Mouse (Mus musculus) embryonic facial prominence, embryonic 14.5 days (tissue): ENCODE data around the gene Hsf2bp. TPM values are rescaled to one million over a fixed set of nuclear protein-coding genes. Genes with fewer than 3 reads are reported as not detected.

Experiments used
- ATAC-seq: fragments of 200-750 bp; cut with Nextera tagmentation; 2 replicates; pipeline ENCODE4 v1.8.0; 2017; ENCODE audit warnings: low read depth, moderate number of reproducible peaks, moderate TSS enrichment
- DNase-seq: peaks from one replicate; pipeline ENCODE4 v3.0.0-alpha.2; 2015; ENCODE audit warnings: low spot score
- H3K27ac ChIP-seq: fragments of 300-500 bp; sonication (generic); replicated peaks from 2 replicates; pipeline ENCODE4 v1.5.1; 2014; ENCODE audit warnings: low read depth, mild to moderate bottlenecking, low read length, moderate library complexity
- H3K27me3 ChIP-seq: fragments of 300-500 bp; sonication (generic); replicated peaks from 2 replicates; pipeline ENCODE4 v1.6.1; 2014; ENCODE audit warnings: low read length; ENCODE audit not compliant: control insufficient read depth, insufficient read depth
- H3K36me3 ChIP-seq: fragments of 300-500 bp; sonication (generic); 2 replicates; pipeline ENCODE4 v1.6.1; 2014; ENCODE audit warnings: low read length, mixed read lengths; ENCODE audit not compliant: control insufficient read depth, insufficient read depth
- H3K4me1 ChIP-seq: fragments of 300-500 bp; sonication (generic); 2 replicates; pipeline ENCODE4 v1.6.1; 2014; ENCODE audit warnings: antibody characterized with exemption, low read length; ENCODE audit not compliant: control insufficient read depth, insufficient read depth
- H3K4me2 ChIP-seq: fragments of 300-500 bp; sonication (generic); 2 replicates; pipeline ENCODE4 v1.6.1; 2014; ENCODE audit warnings: low read depth, mild to moderate bottlenecking, low read length, moderate library complexity, mixed read lengths
- H3K4me3 ChIP-seq: fragments of 300-500 bp; sonication (generic); 2 replicates; pipeline ENCODE4 v1.5.1; 2014; ENCODE audit warnings: low read depth, mild to moderate bottlenecking, low read length
- H3K9ac ChIP-seq: fragments of 300-500 bp; sonication (generic); 2 replicates; pipeline ENCODE4 v1.6.1; 2014; ENCODE audit warnings: low read depth, mild to moderate bottlenecking, low read length, moderate library complexity, mixed read lengths
- H3K9me3 ChIP-seq: fragments of 300-500 bp; sonication (generic); 2 replicates; pipeline ENCODE4 v1.6.1; 2016; ENCODE audit warnings: low read length; ENCODE audit not compliant: control insufficient read depth
- WGBS: fragments of 180-500 bp; shearing (Covaris S2); extraction: QIAGEN DNeasy Blood & Tissue Kit; methylation state at CpG from one replicate; pipeline ENCODE4 v1.1.7; 2014; 5-methylcytosine and 5-hydroxymethylcytosine counted together
- polyA plus RNA-seq: library from polyadenylated mRNA; unstranded; fragments of >200 nt; fragmentation: Nextera tagmentation; extraction: Ambion mirVana; gene quantifications from 2 replicates; pipeline ENCODE4 v1.2.1, GENCODE M21; 2014

The Hsf2bp gene
- polyA plus RNA-seq, 1 experiment from 2014 or later: 1.2 TPM

- Histone ChIP-seq H3K4me1 (peaks cover 16% of the 10 kb centered on the region), H3K27ac (no peak overlapping the region), H3K4me2 (no peak overlapping the region), H3K9me3 (no peaks in the 10 kb centered on the region), H3K36me3 (no peaks in the 10 kb centered on the region), H3K9ac (no peak overlapping the region), H3K4me3 (no peak overlapping the region), H3K27me3 (no peaks in the 10 kb centered on the region)
- DNase-seq: no peak
- WGBS: 82% methylated on average over 1 of the region's 1 CpGs
- ATAC-seq: no peak
These were observed 49.2 kb downstream of the Hsf2bp start for GRCm38 (mm10) chr17:31986915-31987314.

DNA sequence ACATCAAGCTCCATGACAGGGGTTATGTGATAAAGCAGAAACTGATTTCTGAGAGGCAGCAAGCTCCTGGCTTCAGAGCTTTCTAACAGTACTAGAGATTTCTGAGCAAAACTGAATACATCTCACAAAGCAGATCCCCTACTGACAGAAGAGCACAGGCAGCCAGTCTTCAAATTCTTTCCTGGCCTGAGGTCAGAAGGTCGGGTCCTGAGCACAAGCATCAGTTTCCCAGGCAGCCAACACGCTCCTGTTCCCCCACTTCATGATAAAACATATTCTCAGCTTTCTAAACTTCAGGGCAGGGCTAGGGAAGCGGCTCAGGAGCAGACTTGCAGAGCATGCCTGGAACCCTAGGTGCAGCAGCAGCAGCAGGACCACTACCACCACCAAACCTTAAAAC, 52.7 kb downstream of the Hsf2bp start:
- no peak for ATAC-seq
- no peaks in the 10 kb centered on the region for H3K9me3 ChIP-seq
- DNase-seq: no peak
- H3K4me2 ChIP-seq: no peak overlapping the region
- H3K27me3 ChIP-seq: no peaks in the 10 kb centered on the region
- H3K27ac ChIP-seq: peak overlapping the region; percentile 64
- H3K4me3 ChIP-seq: no peak overlapping the region
- 33% methylated on average over 3 of the region's 3 CpGs for WGBS
- H3K36me3 ChIP-seq: no peaks in the 10 kb centered on the region
- no peak overlapping the region for H3K9ac ChIP-seq
- peaks cover 24% of the 10 kb centered on the region for H3K4me1 ChIP-seq

- H3K9ac ChIP-seq: no peak overlapping the region
- no peak overlapping the region for H3K4me3 ChIP-seq
- H3K36me3 ChIP-seq: no peaks in the 10 kb centered on the region
- no peaks in the 10 kb centered on the region for H3K27me3 ChIP-seq
- no peak overlapping the region for H3K4me2 ChIP-seq
- ATAC-seq (peak; percentile 41; the same call in 1 of the 2 replicates), DNase-seq (peak; percentile 87)
- H3K9me3 ChIP-seq: no peaks in the 10 kb centered on the region
- peak overlapping the region; percentile 64 for H3K27ac ChIP-seq
- WGBS: 60% methylated on average over 11 of the region's 11 CpGs
- peaks cover 24% of the 10 kb centered on the region for H3K4me1 ChIP-seq
These were observed 53.6 kb downstream of the Hsf2bp start for GRCm38 (mm10) chr17:31982326-31983190.

GRCm38 (mm10) chr17:31979888-31980287, 56.3 kb downstream of the Hsf2bp start:
- DNase-seq: peak; percentile 79
- peak; percentile 60; the same call in 1 of the 2 replicates for ATAC-seq
- peak overlapping the region; percentile 28; the same call in 1 of the 2 replicates for H3K27ac ChIP-seq

GRCm38 (mm10) chr17:31977131-31977530, 59.0 kb downstream of the Hsf2bp start:
- H3K4me3 ChIP-seq: no peak overlapping the region
- H3K9ac ChIP-seq: no peak overlapping the region
- H3K36me3 ChIP-seq: no peaks in the 10 kb centered on the region
- DNase-seq (no peak), ATAC-seq (no peak)
- H3K4me2 ChIP-seq: no peak overlapping the region
- H3K4me1 ChIP-seq: peaks cover 12% of the 10 kb centered on the region; the same call in 1 of the 2 replicates
- no peaks in the 10 kb centered on the region for H3K9me3 ChIP-seq
- no peaks in the 10 kb centered on the region for H3K27me3 ChIP-seq
- no peak overlapping the region for H3K27ac ChIP-seq

More at GRCm38 (mm10) chr17:31979888-31980287, 56.3 kb downstream of the Hsf2bp start:
- WGBS: 43% methylated on average over 4 of the region's 4 CpGs
- H3K9ac ChIP-seq: no peak overlapping the region
- H3K9me3 ChIP-seq: no peaks in the 10 kb centered on the region
- peaks cover 20% of the 10 kb centered on the region for H3K4me1 ChIP-seq
- H3K27me3 ChIP-seq: no peaks in the 10 kb centered on the region
- H3K4me2 ChIP-seq: no peak overlapping the region
- H3K36me3 ChIP-seq: no peaks in the 10 kb centered on the region
- H3K4me3 ChIP-seq: no peak overlapping the region

DNA sequence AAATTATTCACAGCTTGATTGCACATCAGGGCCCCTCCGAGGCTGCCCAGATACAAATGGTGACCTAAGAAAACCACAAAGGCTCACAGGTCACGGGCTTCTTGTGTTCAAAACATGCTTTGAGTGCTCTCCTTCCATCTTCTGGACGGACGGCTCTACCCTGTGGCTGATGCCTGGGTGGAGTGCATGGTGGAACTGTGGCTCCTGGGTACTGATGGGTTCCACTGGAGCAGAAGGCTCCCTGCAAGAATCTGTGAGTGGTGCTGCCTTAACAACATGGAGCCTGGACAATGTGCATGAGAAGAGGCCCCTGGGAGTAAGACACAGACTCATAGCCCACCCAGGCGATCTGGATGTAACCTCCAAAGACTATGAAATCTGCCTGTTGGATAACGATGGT, 59.6 kb downstream of the Hsf2bp start:
- Histone ChIP-seq H3K4me3 (no peak overlapping the region), H3K9me3 (no peaks in the 10 kb centered on the region), H3K9ac (no peak overlapping the region), H3K4me1 (peaks cover 8% of the 10 kb centered on the region; the same call in 1 of the 2 replicates), H3K36me3 (no peaks in the 10 kb centered on the region), H3K27me3 (no peaks in the 10 kb centered on the region), H3K27ac (no peak overlapping the region), H3K4me2 (no peak overlapping the region)
- 82% methylated on average over 6 of the region's 6 CpGs for WGBS
- no peak for ATAC-seq
- DNase-seq: no peak

GRCm38 (mm10) chr17:31974694-31975093, 61.5 kb downstream of the Hsf2bp start:
- no peak overlapping the region for H3K27ac ChIP-seq
- no peak overlapping the region for H3K9ac ChIP-seq
- no peaks in the 10 kb centered on the region for H3K36me3 ChIP-seq
- H3K27me3 ChIP-seq: no peaks in the 10 kb centered on the region
- ATAC-seq (no peak), DNase-seq (no peak)
- H3K9me3 ChIP-seq: no peaks in the 10 kb centered on the region
- H3K4me2 ChIP-seq: no peak overlapping the region
- 86% methylated on average over 5 of the region's 5 CpGs for WGBS
- no peak overlapping the region for H3K4me3 ChIP-seq
- 0 out of 2 replicates have a peak, but pooled peaks cover 3% of the 10 kb centered on the region for H3K4me1 ChIP-seq

GRCm38 (mm10) chr17:31973664-31974230, 62.4 kb downstream of the Hsf2bp start:
- no peak for ATAC-seq
- DNase-seq: no peak
- Histone ChIP-seq H3K4me3 (no peak overlapping the region), H3K4me2 (no peak overlapping the region), H3K4me1 (0 out of 2 replicates have a peak, but pooled peaks cover 3% of the 10 kb centered on the region), H3K27ac (no peak overlapping the region), H3K9ac (no peak overlapping the region), H3K27me3 (no peaks in the 10 kb centered on the region), H3K9me3 (no peaks in the 10 kb centered on the region), H3K36me3 (no peaks in the 10 kb centered on the region)
- WGBS: 55% methylated on average over 7 of the region's 7 CpGs
